Comparison of ENCODE assay signal across 8 mouse cellular contexts in the genomic region with DNA sequence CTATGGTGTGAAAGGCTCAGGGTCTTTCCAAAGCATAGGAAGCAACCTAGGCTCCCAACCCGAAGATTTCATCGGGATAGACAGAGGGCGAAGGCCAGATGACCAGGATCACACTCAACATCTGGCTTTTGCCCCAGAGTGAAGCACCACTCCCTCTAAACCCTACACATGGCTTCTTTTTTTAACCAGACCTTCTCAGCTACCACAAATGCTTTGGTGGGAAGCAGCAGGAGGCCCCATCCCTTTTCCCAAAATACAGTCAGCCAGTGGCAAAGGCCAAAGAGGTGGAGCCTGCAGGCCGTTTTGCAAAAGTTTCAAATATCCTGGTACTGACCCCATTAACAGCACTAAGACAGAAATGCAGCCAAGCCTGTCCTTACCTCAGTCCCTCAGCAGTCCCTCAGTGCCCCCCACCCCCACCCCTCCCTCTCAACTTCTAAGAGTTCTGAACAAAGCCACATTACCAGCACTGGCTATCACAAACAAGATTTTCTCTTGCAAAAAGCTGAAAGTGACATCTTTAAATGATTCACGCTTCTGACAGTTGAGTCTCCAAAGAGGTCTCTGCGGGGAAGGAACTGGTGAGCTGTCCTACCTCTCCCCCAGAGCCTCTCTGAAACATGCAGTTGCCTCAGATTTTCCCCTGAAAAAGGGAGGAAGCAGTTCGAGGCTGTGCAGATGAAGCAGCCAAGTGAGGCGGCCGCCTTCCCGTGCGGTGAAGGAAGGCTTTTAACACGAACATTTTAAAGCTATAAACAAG. TPM values are rescaled to one million over a fixed set of nuclear protein-coding genes. Genes with fewer than 3 reads are reported as not detected.
A peak's percentile ranks its signal among the peaks of the same experiment; 100 is the strongest.
DNase-seq lines count a peak whose midpoint lies in the region; ATAC-seq and TF ChIP-seq lines count a peak whose summit lies in the region.

No protein-coding gene starts in this region.

- TF ChIP-seq RAD21 in CH12.LX (IDR thresholded peaks at IDR 0.05; ENCODE audit: low read depth, low read length): no peak

- H3K36me3 ChIP-seq in CH12.LX (replicated peaks in 1 of 2; ENCODE audit: control insufficient read depth in 1 of 2, insufficient read depth in 1 of 2, low read length in 1 of 2): peaks cover 2 to 9% of the 10 kb centered on the region in 2 experiments

- in situ Hi-C loops in CH12.LX (cut with MboI; ENCODE audit: low pct_ligation_motif_present, low pct_unique_long_range_greater_than_20kb, low sequenced_read_pairs): loop anchor here (5.0 to 10.0 kb wide), 3 partner anchors 83 to 386 kb away; no protein-coding TSS in a partner anchor

- H3K79me2 ChIP-seq in CH12.LX (replicated peaks; ENCODE audit: control insufficient read depth, extremely low read depth, insufficient read depth, poor library complexity, severe bottlenecking): peaks cover 59% of the 10 kb centered on the region

- TF ChIP-seq POLR2A in CH12.LX (IDR thresholded peaks at IDR 0.05; ENCODE audit: low read depth, low read length): no peak

- H3K27me3 ChIP-seq in CH12.LX (replicated peaks): no peaks in the 10 kb centered on the region

- peaks cover 4 to 41% of the 10 kb centered on the region in 2 experiments for H3K4me1 ChIP-seq in CH12.LX (ENCODE audit: control insufficient read depth in 1 of 2, insufficient read depth in 2 of 2)

- DNase-seq in CH12.LX (ENCODE audit: extremely low read depth): peak; percentile 68
- peak; percentile 56 for DNase-seq in adrenal gland, postnatal 14 days
- peak; percentile 26 for DNase-seq in gastrocnemius, postnatal 10 days
- DNase-seq in kidney, adult 18-20 months: peak; percentile 60
- DNase-seq in lung, postnatal 14 days: peak; percentile 33
- DNase-seq in thymus, postnatal 36 days: peak; percentile 16 to 18
- DNase-seq in cerebellum, postnatal 36 days: no peak

- ATAC-seq in monocyte, adult 5-6 weeks (replicated peaks; ENCODE audit: insufficient number of reproducible peaks, low FRiP score, low TSS enrichment, poor library complexity, severe bottlenecking): no peak

- no peak for TF ChIP-seq CTCF in CH12.LX (conservative IDR thresholded peaks at IDR 0.05 in 1 of 2, IDR thresholded peaks at IDR 0.05 in 1 of 2; ENCODE audit: low read depth in 2 of 2, low read length in 2 of 2)

- TF ChIP-seq EP300 in CH12.LX (IDR thresholded peaks at IDR 0.05; ENCODE audit: low read length): no peak; the same call in 1 of the 2 replicates

- H3K9me3 ChIP-seq in CH12.LX (replicated peaks; ENCODE audit: low read length): peaks cover 4% of the 10 kb centered on the region

- H3K4me3 ChIP-seq in CH12.LX (replicated peaks in 1 of 3; ENCODE audit: low read depth in 2 of 3, low read length in 2 of 3, poor library complexity in 1 of 3): peak overlapping the region; percentile 90 to 95 (median 92)

- dilution Hi-C loops in CH12.LX (cut with MboI; ENCODE audit: extremely low pct_ligation_motif_present, extremely low pct_unique_long_range_greater_than_20kb, low sequenced_read_pairs): no loop called here

- peak overlapping the region; percentile 78 for H3K4me2 ChIP-seq in CH12.LX (ENCODE audit: insufficient read depth, low read depth, poor library complexity, severe bottlenecking)

- peak overlapping the region; percentile 65 for H3K27ac ChIP-seq in CH12.LX (ENCODE audit: insufficient read depth, low read depth)

- peak overlapping the region; percentile 94 for H3K9ac ChIP-seq in CH12.LX (ENCODE audit: insufficient read depth, low read depth)

TF ChIP-seq in CH12.LX, 34 proteins besides CTCF, POLR2A, EP300 and RAD21:
- TF ChIP-seq SIN3A (IDR thresholded peaks at IDR 0.05; ENCODE audit: low read length): no peak; the same call in 1 of the 2 replicates
- TF ChIP-seq CHD1 (IDR thresholded peaks at IDR 0.05; ENCODE audit: low read depth, low read length): peak; percentile 63
- TF ChIP-seq ZMIZ1 (IDR thresholded peaks at IDR 0.05; ENCODE audit: low read depth, low read length): peak; percentile 19; the same call in 1 of the 2 replicates
- TF ChIP-seq ETS1 (conservative IDR thresholded peaks at IDR 0.05; ENCODE audit: low read depth, low read length): 0 out of 2 replicates have a peak, but pooled peaks have one; percentile 29
- TF ChIP-seq MAFK (IDR thresholded peaks at IDR 0.05; ENCODE audit: insufficient replicate concordance, low read length): no peak

RNA-seq across cellular contexts. Expression of gene Creb3l2, which starts 1.3 kb away (rescaled TPM):
- total RNA-seq in CH12.LX (2012; rRNA removed): 7.0 and 8.7 TPM in 2 replicates
- 1.3 and 1.5 TPM in 2 replicates for total RNA-seq in CH12.LX (2014; rRNA removed)
- 6.6 and 8.5 TPM in 2 replicates for polyA plus RNA-seq in CH12.LX (2012; ENCODE audit: insufficient read length, low read depth)
- 50.0 and 50.8 TPM in 2 replicates for total RNA-seq in adrenal gland, postnatal 14 days (2021)
- 10 to 100 TPM; 18.2 to 24.0 TPM for total RNA-seq in gastrocnemius, postnatal 10 days (2021)
- total RNA-seq in monocyte, adult 5-6 weeks (2017): 2.9 to 3.8 TPM (median 2.9 TPM) in 3 replicates

Comparison
In these comparisons a context has a peak if more than half of its experiments do, and no peak if none do; other contexts are left out.
1. DNase-seq: peak in CH12.LX (single experiment), adrenal gland, postnatal 14 days (single experiment), gastrocnemius, postnatal 10 days (single experiment), kidney, adult 18-20 months (single experiment), lung, postnatal 14 days (single experiment) and thymus, postnatal 36 days (2 of 2); none in cerebellum, postnatal 36 days (0 of 2).